Mouse (Mus musculus): ENCODE measurements around the gene Thsd7a. TPM values are rescaled to one million over a fixed set of nuclear protein-coding genes. Genes with fewer than 3 reads are reported as not detected.

Thsd7a gene
- total RNA-seq, 1 experiment: 3.3 TPM

DNA sequence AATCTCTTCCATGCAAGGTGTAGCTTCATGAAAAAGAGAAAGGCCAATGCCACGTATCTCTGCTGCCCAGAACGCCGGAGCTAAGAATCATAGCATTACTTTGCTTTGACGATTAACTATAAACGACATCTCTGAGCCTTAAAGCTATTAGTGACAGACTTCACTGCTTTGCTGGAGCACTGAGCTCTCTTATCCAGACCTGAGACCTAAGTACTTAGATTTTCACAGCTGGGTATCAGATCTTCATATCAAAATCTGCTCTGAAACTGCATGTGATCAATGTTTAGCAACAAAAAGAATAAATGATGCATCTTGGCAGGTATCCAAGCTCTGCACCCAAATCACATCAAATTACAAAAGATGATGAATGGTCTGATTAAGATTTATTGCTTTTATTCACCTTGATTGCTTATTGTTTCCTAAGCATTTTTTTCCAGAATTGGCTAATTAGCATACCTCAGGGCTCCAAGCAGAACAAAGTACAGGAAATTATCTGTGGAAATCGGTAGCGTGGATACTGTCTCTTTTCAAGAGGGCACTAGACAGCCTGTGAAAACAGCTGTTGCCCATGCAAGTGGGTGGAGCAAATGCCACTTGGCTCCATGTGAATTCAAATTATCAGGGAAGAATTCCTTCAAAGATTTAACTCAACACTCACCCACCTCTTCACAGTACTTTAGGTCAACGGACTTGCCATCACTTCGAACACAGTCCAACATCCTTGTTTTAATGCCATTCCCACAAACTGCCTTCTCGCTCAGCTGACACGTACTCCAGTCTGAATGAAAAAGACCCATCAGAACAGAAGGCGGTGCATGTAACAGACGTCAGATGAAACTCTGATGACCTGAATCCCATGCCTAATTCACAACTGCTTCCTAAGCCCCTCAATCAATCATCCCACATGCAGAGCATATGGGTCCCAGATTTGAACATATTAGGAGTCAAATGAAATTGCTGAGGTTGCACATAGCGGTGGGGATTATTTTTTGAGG is 412.3 kb downstream of the Thsd7a start:
- Histone ChIP-seq H3K9ac (ENCODE audit: insufficient read depth, low read depth, low read length, poor library complexity, severe bottlenecking) (no peak overlapping the region), H3K36me3 (ENCODE audit: control insufficient read depth, insufficient read depth, low read length, poor library complexity, severe bottlenecking) (no peaks in the 10 kb centered on the region), H3K27ac (ENCODE audit: insufficient read depth, low read depth, low read length, poor library complexity, severe bottlenecking) (no peak overlapping the region), H3K4me1 (ENCODE audit: control insufficient read depth in 2 of 2, insufficient read depth in 2 of 2, low read length in 2 of 2, poor library complexity in 1 of 2) (no peaks in the 10 kb centered on the region), H3K9me3 (ENCODE audit: control insufficient read depth, insufficient read depth, low read depth, low read length) (no peaks in the 10 kb centered on the region), H3K4me3 (ENCODE audit: insufficient read depth in 1 of 2, low read depth in 1 of 2, low read length in 2 of 2, poor library complexity in 1 of 2, severe bottlenecking in 1 of 2) (no peak overlapping the region)
- no peak for TF ChIP-seq CHD2 (IDR thresholded peaks at IDR 0.05; ENCODE audit: low read depth, low read length)
- no peak for TF ChIP-seq ZC3H11A (IDR thresholded peaks at IDR 0.05; ENCODE audit: borderline replicate concordance, low read depth, low read length)
- TF ChIP-seq HCFC1 (IDR thresholded peaks at IDR 0.05; ENCODE audit: borderline replicate concordance, insufficient read depth, low read length): no peak
- no peak for TF ChIP-seq MAFK (IDR thresholded peaks at IDR 0.05; ENCODE audit: insufficient read depth, low read depth, low read length)
- TF ChIP-seq ZNF384 (IDR thresholded peaks at IDR 0.05; ENCODE audit: low read depth, low read length): no peak
- in situ Hi-C loops (cut with MboI; ENCODE audit: low sequenced_read_pairs in 2 of 2, unreplicated experiment in 2 of 2): loop anchor here in 1 of 2 experiments (25.0 kb wide), 1 partner anchor 825 kb away; no protein-coding TSS in a partner anchor
- no peak for DNase-seq (ENCODE audit: low read depth, low spot score)

- Histone ChIP-seq H3K9ac (ENCODE audit: insufficient read depth, low read depth, low read length, poor library complexity, severe bottlenecking) (no peak overlapping the region), H3K4me3 (ENCODE audit: insufficient read depth in 1 of 2, low read depth in 1 of 2, low read length in 2 of 2, poor library complexity in 1 of 2, severe bottlenecking in 1 of 2) (no peak overlapping the region), H3K9me3 (ENCODE audit: control insufficient read depth, insufficient read depth, low read depth, low read length) (no peaks in the 10 kb centered on the region), H3K36me3 (ENCODE audit: control insufficient read depth, insufficient read depth, low read length, poor library complexity, severe bottlenecking) (no peaks in the 10 kb centered on the region), H3K27ac (ENCODE audit: insufficient read depth, low read depth, low read length, poor library complexity, severe bottlenecking) (no peak overlapping the region), H3K4me1 (ENCODE audit: control insufficient read depth in 2 of 2, insufficient read depth in 2 of 2, low read length in 2 of 2, poor library complexity in 1 of 2) (no peaks in the 10 kb centered on the region)
- peak; percentile 4 for DNase-seq (ENCODE audit: low read depth, low spot score)
- in situ Hi-C loops (cut with MboI; ENCODE audit: low sequenced_read_pairs in 2 of 2, unreplicated experiment in 2 of 2): no loop called here
- TF ChIP-seq ZC3H11A (IDR thresholded peaks at IDR 0.05; ENCODE audit: borderline replicate concordance, low read depth, low read length): 0 out of 2 replicates have a peak, but pooled peaks have one; percentile 53
- TF ChIP-seq MAFK (IDR thresholded peaks at IDR 0.05; ENCODE audit: insufficient read depth, low read depth, low read length): no peak
- TF ChIP-seq HCFC1 (IDR thresholded peaks at IDR 0.05; ENCODE audit: borderline replicate concordance, insufficient read depth, low read length): no peak
- TF ChIP-seq CHD2 (IDR thresholded peaks at IDR 0.05; ENCODE audit: low read depth, low read length): no peak
- no peak for TF ChIP-seq ZNF384 (IDR thresholded peaks at IDR 0.05; ENCODE audit: low read depth, low read length)
Measured at GRCm38 (mm10) chr6:12315070-12315909, 433.9 kb downstream of the Thsd7a start.

DNA sequence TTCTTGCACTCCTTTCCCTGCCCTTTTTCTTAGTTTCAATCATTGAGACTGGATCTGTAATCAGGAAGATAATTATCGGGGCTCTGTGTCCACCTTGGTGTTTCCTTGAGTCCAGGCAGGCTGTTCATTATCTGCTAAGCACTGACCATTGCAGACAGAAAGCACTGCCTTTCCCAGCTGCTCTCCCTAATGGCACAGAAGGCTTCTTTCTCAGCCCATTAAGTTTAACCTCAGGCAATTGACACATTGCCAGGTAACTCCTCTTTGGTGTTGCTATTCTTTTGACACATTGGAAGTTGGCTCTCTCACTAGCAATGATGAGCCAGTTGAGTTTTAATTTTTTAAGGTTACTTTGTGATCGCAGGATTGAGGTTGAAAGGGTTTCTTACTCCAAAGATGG is 441.7 kb downstream of the Thsd7a start:
- H3K4me1 ChIP-seq (ENCODE audit: control insufficient read depth in 2 of 2, insufficient read depth in 2 of 2, low read length in 2 of 2, poor library complexity in 1 of 2): no peaks in the 10 kb centered on the region
- no peak overlapping the region for H3K27ac ChIP-seq (ENCODE audit: insufficient read depth, low read depth, low read length, poor library complexity, severe bottlenecking)
- in situ Hi-C loops (cut with MboI; ENCODE audit: low sequenced_read_pairs in 2 of 2, unreplicated experiment in 2 of 2): no loop called here
- no peak for DNase-seq (ENCODE audit: low read depth, low spot score)
- no peaks in the 10 kb centered on the region for H3K9me3 ChIP-seq (ENCODE audit: control insufficient read depth, insufficient read depth, low read depth, low read length)
- H3K4me3 ChIP-seq (ENCODE audit: insufficient read depth in 1 of 2, low read depth in 1 of 2, low read length in 2 of 2, poor library complexity in 1 of 2, severe bottlenecking in 1 of 2): no peak overlapping the region
- no peak overlapping the region for H3K9ac ChIP-seq (ENCODE audit: insufficient read depth, low read depth, low read length, poor library complexity, severe bottlenecking)
- H3K36me3 ChIP-seq (ENCODE audit: control insufficient read depth, insufficient read depth, low read length, poor library complexity, severe bottlenecking): no peaks in the 10 kb centered on the region
- no peak for TF ChIP-seq HCFC1 (IDR thresholded peaks at IDR 0.05; ENCODE audit: borderline replicate concordance, insufficient read depth, low read length)
- no peak for TF ChIP-seq ZC3H11A (IDR thresholded peaks at IDR 0.05; ENCODE audit: borderline replicate concordance, low read depth, low read length)
- TF ChIP-seq MAFK (IDR thresholded peaks at IDR 0.05; ENCODE audit: insufficient read depth, low read depth, low read length): no peak
- no peak for TF ChIP-seq ZNF384 (IDR thresholded peaks at IDR 0.05; ENCODE audit: low read depth, low read length)
- TF ChIP-seq CHD2 (IDR thresholded peaks at IDR 0.05; ENCODE audit: low read depth, low read length): no peak

- Histone ChIP-seq H3K9me3 (ENCODE audit: control insufficient read depth, insufficient read depth, low read depth, low read length) (no peaks in the 10 kb centered on the region), H3K4me3 (ENCODE audit: insufficient read depth in 1 of 2, low read depth in 1 of 2, low read length in 2 of 2, poor library complexity in 1 of 2, severe bottlenecking in 1 of 2) (no peak overlapping the region), H3K27ac (ENCODE audit: insufficient read depth, low read depth, low read length, poor library complexity, severe bottlenecking) (no peak overlapping the region), H3K9ac (ENCODE audit: insufficient read depth, low read depth, low read length, poor library complexity, severe bottlenecking) (no peak overlapping the region), H3K36me3 (ENCODE audit: control insufficient read depth, insufficient read depth, low read length, poor library complexity, severe bottlenecking) (no peaks in the 10 kb centered on the region), H3K4me1 (ENCODE audit: control insufficient read depth in 2 of 2, insufficient read depth in 2 of 2, low read length in 2 of 2, poor library complexity in 1 of 2) (peaks cover 0 to 2% of the 10 kb centered on the region in 2 experiments; a peak in 1 of 4 replicates)
- no peak for TF ChIP-seq ZC3H11A (IDR thresholded peaks at IDR 0.05; ENCODE audit: borderline replicate concordance, low read depth, low read length)
- TF ChIP-seq HCFC1 (IDR thresholded peaks at IDR 0.05; ENCODE audit: borderline replicate concordance, insufficient read depth, low read length): no peak
- no peak for TF ChIP-seq MAFK (IDR thresholded peaks at IDR 0.05; ENCODE audit: insufficient read depth, low read depth, low read length)
- TF ChIP-seq ZNF384 (IDR thresholded peaks at IDR 0.05; ENCODE audit: low read depth, low read length): no peak
- no peak for TF ChIP-seq CHD2 (IDR thresholded peaks at IDR 0.05; ENCODE audit: low read depth, low read length)
- DNase-seq (ENCODE audit: low read depth, low spot score): no peak
- in situ Hi-C loops (cut with MboI; ENCODE audit: low sequenced_read_pairs in 2 of 2, unreplicated experiment in 2 of 2): loop anchor here in 1 of 2 experiments (25.0 kb wide), 1 partner anchor 451 kb away; no protein-coding TSS in a partner anchor
Measured at GRCm38 (mm10) chr6:12262641-12263400, 486.4 kb downstream of the Thsd7a start.

Data from ES-E14 (cell line).